Mouse (Mus musculus): ENCODE data around the gene Cryba4. TPM values are rescaled to one million over a fixed set of nuclear protein-coding genes. Genes with fewer than 3 reads are reported as not detected.

Gene Cryba4
- polyA plus RNA-seq, 1 experiment from 2014 or later, result 1.7 TPM

DNA sequence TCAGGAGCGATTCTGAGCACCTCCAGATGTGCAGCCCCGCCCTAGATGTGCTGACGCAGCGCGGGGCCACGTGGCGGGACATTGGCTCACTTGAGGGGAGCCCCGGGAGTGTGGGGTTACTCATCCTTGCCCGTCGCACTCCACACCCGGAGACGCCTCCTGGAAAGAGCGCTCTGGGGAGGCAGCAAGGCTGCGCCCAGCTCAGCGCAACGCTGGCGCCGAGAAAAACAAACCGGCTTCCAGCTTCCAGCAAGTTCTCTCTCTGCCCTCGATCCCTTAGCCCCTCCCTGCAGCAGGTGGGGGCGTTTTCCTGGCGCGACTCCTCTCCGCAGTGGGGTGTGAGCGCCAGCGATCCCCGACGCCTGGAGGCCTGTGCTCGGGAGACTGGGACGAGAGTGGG is 25.0 kb downstream of the Cryba4 start:
- Histone ChIP-seq H3K4me1 (peaks cover 51% of the 10 kb centered on the region), H3K27me3 (replicated peaks) (no peaks in the 10 kb centered on the region), H3K4me2 (peak overlapping the region; percentile 86), H3K4me3 (replicated peaks) (peak overlapping the region; percentile 70), H3K27ac (replicated peaks) (peak overlapping the region; percentile 95), H3K9ac (replicated peaks) (peak overlapping the region; percentile 95), H3K36me3 (peaks cover 22% of the 10 kb centered on the region), H3K9me3 (replicated peaks) (no peaks in the 10 kb centered on the region)
- peak; percentile 29; the same call in 1 of the 2 replicates for ATAC-seq (ENCODE audit: low FRiP score)
- WGBS, result 0% methylated on average over 30 of the region's 30 CpGs

DNA sequence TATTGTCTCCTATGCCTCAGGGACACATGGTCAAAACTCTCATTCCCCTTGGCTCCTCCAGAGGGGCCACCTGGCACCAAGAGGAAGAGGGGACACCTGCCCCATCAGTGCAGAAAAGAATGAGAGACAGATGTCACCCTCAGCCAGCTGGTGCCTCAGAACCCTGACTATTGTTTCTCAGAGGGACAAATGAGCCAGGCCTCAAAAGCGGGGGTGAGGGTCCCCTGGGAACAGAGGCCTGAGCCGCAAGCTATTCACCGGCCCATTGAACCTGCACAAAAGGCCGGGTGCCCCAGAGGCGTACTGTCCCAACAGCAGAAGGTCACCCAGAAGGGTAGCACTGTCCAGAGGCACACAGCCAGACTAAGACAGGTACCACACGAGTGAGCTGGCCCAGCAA is 26.7 kb downstream of the Cryba4 start:
- peak overlapping the region; percentile 70 for H3K4me3 ChIP-seq (replicated peaks)
- H3K27me3 ChIP-seq (replicated peaks), result no peaks in the 10 kb centered on the region
- H3K9ac ChIP-seq (replicated peaks), result peak overlapping the region; percentile 51
- ATAC-seq (ENCODE audit: low FRiP score), result no peak
- H3K4me2 ChIP-seq, result peak overlapping the region; percentile 86
- H3K4me1 ChIP-seq, result peaks cover 62% of the 10 kb centered on the region
- H3K9me3 ChIP-seq (replicated peaks), result no peaks in the 10 kb centered on the region
- 13% methylated on average over 6 of the region's 6 CpGs for WGBS
- peak overlapping the region; percentile 52 for H3K27ac ChIP-seq (replicated peaks)
- H3K36me3 ChIP-seq, result peaks cover 36% of the 10 kb centered on the region

DNA sequence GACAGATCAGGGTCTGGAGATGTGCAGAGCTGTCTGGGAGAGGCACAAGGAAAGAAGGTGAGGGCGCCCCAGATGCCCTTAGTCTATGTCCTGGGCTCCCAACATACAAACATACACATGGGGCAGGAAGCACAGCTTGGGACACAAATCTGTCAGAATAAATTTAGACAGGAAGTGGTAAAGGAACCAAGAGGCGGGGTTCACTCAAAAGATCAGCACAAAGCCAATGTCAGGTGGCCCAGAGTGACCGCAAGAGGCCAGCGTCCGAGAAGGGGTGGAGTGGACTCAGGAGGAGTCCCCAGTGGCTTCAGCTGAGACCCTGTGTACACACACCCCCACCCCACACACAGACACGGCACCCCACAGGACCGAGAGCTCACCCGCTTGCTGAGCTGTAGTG is 32.1 kb downstream of the Cryba4 start:
- ATAC-seq (ENCODE audit: low FRiP score), result no peak
- H3K27me3 ChIP-seq (replicated peaks), result no peaks in the 10 kb centered on the region
- H3K9ac ChIP-seq (replicated peaks), result no peak overlapping the region
- peaks cover 75% of the 10 kb centered on the region for H3K4me1 ChIP-seq
- peaks cover 62% of the 10 kb centered on the region for H3K36me3 ChIP-seq
- no peak overlapping the region for H3K4me2 ChIP-seq
- no peak overlapping the region for H3K27ac ChIP-seq (replicated peaks)
- H3K4me3 ChIP-seq (replicated peaks), result no peak overlapping the region
- H3K9me3 ChIP-seq (replicated peaks), result no peaks in the 10 kb centered on the region
- WGBS, result 79% methylated on average over 8 of the region's 8 CpGs

DNA sequence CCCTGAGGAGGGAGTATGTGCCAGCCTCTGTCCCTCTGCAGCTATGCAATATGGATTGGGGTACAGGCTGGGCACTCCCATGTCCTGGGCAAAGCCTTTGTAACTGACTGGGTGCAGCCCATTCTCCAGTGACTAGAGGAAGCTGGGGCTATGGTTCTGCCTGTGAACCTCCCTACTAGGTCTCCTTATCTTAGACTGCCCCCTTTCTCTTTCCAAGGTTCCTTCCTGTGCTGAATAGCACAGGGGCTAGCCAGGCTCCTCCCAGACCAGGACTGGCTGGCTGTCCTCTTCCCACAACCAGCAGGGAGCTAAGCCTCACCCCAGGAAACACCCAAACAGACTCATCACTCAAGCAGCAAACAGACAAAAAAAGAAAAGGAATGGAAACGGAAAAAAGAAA is 32.9 kb downstream of the Cryba4 start:
- H3K9me3 ChIP-seq (replicated peaks), result no peaks in the 10 kb centered on the region
- H3K4me3 ChIP-seq (replicated peaks), result no peak overlapping the region
- H3K36me3 ChIP-seq, result peaks cover 61% of the 10 kb centered on the region
- WGBS, result 6% methylated on average over 1 of the region's 1 CpGs
- H3K4me2 ChIP-seq, result no peak overlapping the region
- no peaks in the 10 kb centered on the region for H3K27me3 ChIP-seq (replicated peaks)
- no peak overlapping the region for H3K9ac ChIP-seq (replicated peaks)
- H3K27ac ChIP-seq (replicated peaks), result no peak overlapping the region
- no peak for ATAC-seq (ENCODE audit: low FRiP score)
- peaks cover 75% of the 10 kb centered on the region for H3K4me1 ChIP-seq

DNA sequence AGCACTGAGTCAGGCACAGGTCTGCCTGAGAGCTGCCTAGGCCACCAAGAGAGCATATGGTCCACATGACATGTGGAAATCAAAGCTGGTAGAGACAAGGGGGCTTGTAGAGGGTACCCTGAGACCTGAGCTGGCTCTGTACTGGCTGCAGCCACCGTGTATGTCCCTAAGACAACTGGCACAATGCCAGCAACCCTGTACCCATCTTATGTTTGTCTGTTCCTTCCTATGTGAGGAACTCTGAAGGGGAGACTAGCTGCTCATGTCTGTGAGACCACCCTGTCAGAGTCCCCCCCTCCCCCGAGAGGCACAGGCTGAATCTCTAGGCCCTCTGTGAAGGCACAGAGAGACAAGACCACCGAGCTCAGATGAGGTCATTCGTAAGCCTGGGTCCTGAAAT is 33.6 kb downstream of the Cryba4 start:
- no peak overlapping the region for H3K27ac ChIP-seq (replicated peaks)
- H3K27me3 ChIP-seq (replicated peaks), result no peaks in the 10 kb centered on the region
- H3K4me3 ChIP-seq (replicated peaks), result no peak overlapping the region
- no peak for ATAC-seq (ENCODE audit: low FRiP score)
- H3K9me3 ChIP-seq (replicated peaks), result no peaks in the 10 kb centered on the region
- peaks cover 54% of the 10 kb centered on the region for H3K36me3 ChIP-seq
- no peak overlapping the region for H3K9ac ChIP-seq (replicated peaks)
- H3K4me2 ChIP-seq, result no peak overlapping the region
- H3K4me1 ChIP-seq, result peaks cover 76% of the 10 kb centered on the region
- 64% methylated on average over 4 of the region's 4 CpGs for WGBS

DNA sequence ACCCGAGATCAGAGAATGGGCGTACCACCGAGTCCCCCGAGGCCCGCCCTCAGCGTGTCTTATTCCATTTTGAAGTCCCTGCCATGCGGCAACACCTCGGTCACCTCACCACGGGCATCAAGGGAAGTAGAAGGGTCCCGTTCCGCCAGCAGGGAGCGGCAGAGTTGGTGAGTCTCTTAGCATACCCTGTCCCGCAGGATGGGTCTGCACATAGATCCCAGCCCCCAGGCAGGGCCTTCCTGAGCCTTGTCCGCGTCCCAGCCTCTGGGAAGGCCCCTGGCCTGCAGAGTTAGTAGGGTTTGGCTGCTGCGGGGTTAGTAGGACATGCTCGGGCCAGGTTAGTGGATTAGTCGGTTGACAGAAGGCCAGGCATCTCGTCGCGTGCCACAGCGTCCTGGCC is 35.3 kb downstream of the Cryba4 start:
- Histone ChIP-seq H3K4me2 (no peak overlapping the region), H3K9ac (replicated peaks) (0 out of 2 replicates have a peak overlapping the region, but pooled peaks have one; percentile 17), H3K4me1 (peaks cover 84% of the 10 kb centered on the region), H3K9me3 (replicated peaks) (no peaks in the 10 kb centered on the region), H3K27ac (replicated peaks) (0 out of 2 replicates have a peak overlapping the region, but pooled peaks have one; percentile 81), H3K27me3 (replicated peaks) (no peaks in the 10 kb centered on the region), H3K36me3 (peaks cover 40% of the 10 kb centered on the region), H3K4me3 (replicated peaks) (no peak overlapping the region)
- WGBS, result 53% methylated on average over 22 of the region's 22 CpGs
- no peak for ATAC-seq (ENCODE audit: low FRiP score)

DNA sequence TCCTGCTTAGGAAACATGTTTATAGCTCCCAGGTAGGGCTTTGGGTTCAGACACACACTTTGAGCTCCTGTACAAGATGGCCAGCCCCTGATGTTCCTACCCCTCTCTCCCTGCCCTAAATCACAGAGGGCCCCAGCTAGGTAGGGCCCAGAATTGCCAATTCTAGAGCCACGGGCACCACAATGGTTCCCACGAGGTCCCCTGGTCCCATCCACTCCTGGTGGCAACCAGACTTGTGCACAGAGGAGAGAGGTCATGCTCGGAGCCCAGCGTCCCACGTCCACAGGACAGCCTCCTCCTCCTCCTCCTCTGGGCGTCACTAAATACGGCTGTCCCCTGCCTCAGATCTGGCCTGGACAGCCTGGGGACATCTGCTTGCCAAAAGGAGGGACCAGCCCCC is 36.0 kb downstream of the Cryba4 start:
- Histone ChIP-seq H3K27me3 (replicated peaks) (no peaks in the 10 kb centered on the region), H3K4me2 (no peak overlapping the region), H3K9ac (replicated peaks) (0 out of 2 replicates have a peak overlapping the region, but pooled peaks have one; percentile 9), H3K36me3 (peaks cover 34% of the 10 kb centered on the region), H3K4me3 (replicated peaks) (no peak overlapping the region), H3K4me1 (peaks cover 78% of the 10 kb centered on the region), H3K9me3 (replicated peaks) (no peaks in the 10 kb centered on the region), H3K27ac (replicated peaks) (peak overlapping the region; percentile 81)
- ATAC-seq (ENCODE audit: low FRiP score), result no peak
- 58% methylated on average over 5 of the region's 7 CpGs for WGBS

DNA sequence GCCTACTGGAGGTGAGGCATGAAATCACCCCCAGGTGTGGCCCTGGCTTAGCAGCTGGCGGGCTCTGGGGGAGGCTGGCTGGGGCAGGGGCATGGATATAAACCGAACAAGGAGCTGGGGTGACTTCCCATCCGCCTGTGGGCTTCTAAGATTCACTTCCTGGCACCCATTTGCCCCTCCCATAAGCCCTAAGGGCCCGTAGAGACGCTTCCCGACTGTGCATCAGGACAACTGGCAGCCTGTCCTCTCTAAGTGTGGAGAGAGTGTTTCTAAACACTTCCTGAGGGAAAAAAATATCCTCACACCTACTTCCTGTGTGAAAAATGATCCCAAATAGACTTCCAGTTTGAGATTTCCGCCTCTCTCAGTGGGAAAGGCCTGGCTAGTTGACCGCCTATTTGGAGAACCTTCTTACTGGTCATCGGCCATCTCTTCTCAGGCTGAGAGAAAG is 36.5 kb downstream of the Cryba4 start:
- Histone ChIP-seq H3K27ac (replicated peaks) (peak overlapping the region; percentile 81), H3K27me3 (replicated peaks) (no peaks in the 10 kb centered on the region), H3K9me3 (replicated peaks) (no peaks in the 10 kb centered on the region), H3K4me2 (peak overlapping the region; percentile 26), H3K4me3 (replicated peaks) (no peak overlapping the region), H3K36me3 (peaks cover 29% of the 10 kb centered on the region), H3K4me1 (peaks cover 73% of the 10 kb centered on the region), H3K9ac (replicated peaks) (peak overlapping the region; percentile 15; the same call in 1 of the 2 replicates)
- no peak for ATAC-seq (ENCODE audit: low FRiP score)
- WGBS, result 38% methylated on average over 9 of the region's 9 CpGs

DNA sequence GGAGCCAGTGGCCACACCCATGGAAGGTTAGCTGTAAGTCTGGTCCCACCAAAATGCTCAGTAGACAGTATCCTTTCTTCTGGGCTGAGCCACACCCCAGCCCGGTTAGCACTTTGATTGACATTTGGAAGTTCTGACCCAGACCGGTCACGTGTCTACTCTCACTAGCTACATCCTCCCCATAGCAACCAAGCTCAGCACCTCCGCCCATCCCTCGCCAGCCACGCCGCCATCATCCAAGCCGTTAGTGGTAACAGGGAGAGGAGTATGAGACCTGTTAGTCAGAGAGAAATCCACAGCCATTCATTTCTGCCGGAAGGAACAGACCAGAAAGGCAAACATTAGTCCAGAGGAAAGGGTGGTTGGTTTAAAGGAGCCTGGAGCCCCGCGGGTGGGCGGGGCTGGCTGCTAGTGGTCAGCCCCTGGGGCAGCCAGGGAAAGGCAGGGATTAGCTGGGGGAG is 37.0 kb downstream of the Cryba4 start:
- 0 out of 2 replicates have a peak, but pooled peaks have one; percentile 10 for ATAC-seq (ENCODE audit: low FRiP score)
- H3K4me1 ChIP-seq, result peaks cover 70% of the 10 kb centered on the region
- no peaks in the 10 kb centered on the region for H3K9me3 ChIP-seq (replicated peaks)
- 13% methylated on average over 12 of the region's 12 CpGs for WGBS
- H3K27ac ChIP-seq (replicated peaks), result peak overlapping the region; percentile 81
- peak overlapping the region; percentile 26 for H3K4me2 ChIP-seq
- peak overlapping the region; percentile 15; the same call in 1 of the 2 replicates for H3K9ac ChIP-seq (replicated peaks)
- peaks cover 24% of the 10 kb centered on the region for H3K36me3 ChIP-seq
- no peaks in the 10 kb centered on the region for H3K27me3 ChIP-seq (replicated peaks)
- no peak overlapping the region for H3K4me3 ChIP-seq (replicated peaks)

DNA sequence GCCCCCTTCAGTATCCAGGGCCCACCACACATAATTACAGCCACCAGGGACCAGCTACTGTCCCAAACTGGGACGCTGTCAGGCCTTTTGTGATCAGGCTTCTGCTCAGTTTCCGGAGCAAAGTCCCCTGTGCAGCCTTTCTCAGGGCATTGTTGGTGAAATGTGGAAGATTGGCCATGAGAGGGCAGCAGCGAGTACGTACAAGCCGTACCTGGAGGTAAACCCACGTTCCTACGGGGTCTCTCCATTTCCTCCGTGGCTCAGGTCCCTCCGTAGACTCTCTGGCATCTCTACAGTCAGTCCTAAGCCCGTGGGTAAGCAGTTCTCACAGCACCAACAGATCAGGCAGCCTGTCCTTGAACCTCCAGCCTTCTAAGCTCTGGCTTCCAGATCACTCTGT is 37.9 kb downstream of the Cryba4 start:
- peak; percentile 52 for ATAC-seq (ENCODE audit: low FRiP score)
- Histone ChIP-seq H3K4me3 (replicated peaks) (no peak overlapping the region), H3K36me3 (peaks cover 15% of the 10 kb centered on the region)

DNA sequence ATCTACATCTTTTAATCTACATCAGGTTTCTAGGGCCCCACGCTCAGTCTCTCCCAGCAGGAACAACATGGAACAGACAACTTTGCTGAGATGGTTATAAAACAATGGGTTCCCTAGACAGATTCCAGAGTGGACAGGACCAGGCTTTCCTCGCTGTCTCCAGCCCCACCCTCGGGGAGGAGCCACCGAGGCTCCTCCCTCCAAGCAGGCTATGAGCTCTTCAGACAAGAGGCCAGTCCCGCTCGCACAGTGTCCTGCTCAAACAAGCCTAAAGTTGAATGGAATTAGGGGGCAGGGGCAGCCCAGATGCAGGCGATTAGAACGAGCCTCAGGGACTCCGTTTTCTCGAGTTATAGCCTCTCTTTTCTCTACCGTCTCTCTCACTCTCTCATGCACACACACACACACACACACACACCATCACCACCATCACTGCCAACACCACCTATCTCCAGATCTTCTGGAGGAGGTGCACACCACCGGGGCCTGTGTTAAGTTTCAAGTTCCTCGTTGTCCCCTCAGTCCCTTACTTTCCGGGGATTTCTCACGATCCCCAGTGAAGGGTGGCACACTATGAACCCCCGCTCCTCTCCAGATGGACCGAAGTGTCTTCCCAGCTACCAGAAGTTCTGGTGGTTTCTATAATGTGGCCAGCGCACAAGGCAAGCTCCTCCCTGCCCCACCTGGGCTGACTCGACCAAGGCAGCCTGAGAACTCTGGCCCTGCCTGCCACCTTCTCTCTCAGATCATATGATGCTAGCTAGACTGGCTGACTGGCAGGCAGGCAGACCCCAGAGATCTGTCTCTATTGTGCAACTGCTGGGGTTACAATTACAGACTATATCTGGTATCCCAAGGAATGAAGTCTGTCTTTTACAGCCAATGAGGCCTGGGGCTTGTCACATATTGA is 38.7 kb downstream of the Cryba4 start:
- H3K36me3 ChIP-seq, result peaks cover 6% of the 10 kb centered on the region
- H3K4me2 ChIP-seq, result peak overlapping the region; percentile 20
- peak; percentile 72 for ATAC-seq (ENCODE audit: low FRiP score)
- H3K4me3 ChIP-seq (replicated peaks), result no peak overlapping the region
- WGBS, result 26% methylated on average over 19 of the region's 19 CpGs
- H3K9me3 ChIP-seq (replicated peaks), result no peaks in the 10 kb centered on the region
- H3K9ac ChIP-seq (replicated peaks), result peak overlapping the region; percentile 32
- H3K4me1 ChIP-seq, result peaks cover 56% of the 10 kb centered on the region
- no peaks in the 10 kb centered on the region for H3K27me3 ChIP-seq (replicated peaks)
- peak overlapping the region; percentile 81 for H3K27ac ChIP-seq (replicated peaks)

More for the DNA sequence above, 37.9 kb downstream of the Cryba4 start:
- Histone ChIP-seq H3K9me3 (replicated peaks) (no peaks in the 10 kb centered on the region), H3K4me2 (peak overlapping the region; percentile 7; the same call in 1 of the 2 replicates), H3K27ac (replicated peaks) (peak overlapping the region; percentile 81), H3K4me1 (peaks cover 61% of the 10 kb centered on the region), H3K9ac (replicated peaks) (peak overlapping the region; percentile 32; the same call in 1 of the 2 replicates), H3K27me3 (replicated peaks) (no peaks in the 10 kb centered on the region)
- WGBS, result 1% methylated on average over 10 of the region's 10 CpGs

All from neural tube, embryonic 15.5 days (tissue).